ENCODE assay signal across 18 mouse cellular contexts in the genomic region with DNA sequence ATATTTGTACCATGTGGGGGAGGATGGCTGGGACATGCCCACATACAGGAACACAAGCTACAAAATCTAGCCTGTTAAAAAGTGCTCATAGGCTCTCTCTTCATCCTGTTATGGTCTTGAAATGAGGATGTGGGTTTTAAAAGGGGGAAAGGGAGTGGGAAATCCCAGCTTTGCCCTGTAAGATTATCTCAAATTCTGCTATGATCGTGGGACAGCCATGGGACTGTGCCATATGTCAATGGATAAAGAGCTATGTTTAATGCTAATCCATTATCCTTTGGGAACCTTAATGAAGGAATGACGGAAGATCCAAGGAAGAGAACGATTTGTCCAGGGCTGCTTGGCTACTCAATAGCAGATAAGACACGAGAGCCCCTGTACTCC.
A peak's percentile ranks its signal among the peaks of the same experiment; 100 is the strongest.
DNase-seq lines count a peak whose midpoint lies in the region; ATAC-seq and TF ChIP-seq lines count a peak whose summit lies in the region.
"Had no signal": no experiment of that assay in that cellular context is flagged by ENCODE, and none has a peak within 500 bp of the region (broad histone marks: within the 10 kb centered on the region; RNA-seq: fewer than 3 reads in every experiment).

No protein-coding gene starts in this region.

- WGBS in forebrain, embryonic 10.5 days = 82% methylated on average over 4 of the region's 4 CpGs
- WGBS in forebrain, embryonic 11.5 days = 79% methylated on average over 4 of the region's 4 CpGs
- 45% methylated on average over 4 of the region's 4 CpGs for WGBS in midbrain, embryonic 12.5 days

- peaks cover 13% of the 10 kb centered on the region for H3K9me3 ChIP-seq in forebrain, embryonic 10.5 days
- H3K9me3 ChIP-seq in forebrain, embryonic 11.5 days (ENCODE audit: control insufficient read depth, low read length) = peaks cover 4% of the 10 kb centered on the region; the same call in 1 of the 2 replicates
- H3K9me3 ChIP-seq in ES-Bruce4 (replicated peaks; ENCODE audit: control insufficient read depth, insufficient read depth, low read length, poor library complexity, severe bottlenecking) = no peaks in the 10 kb centered on the region
- peaks cover 13% of the 10 kb centered on the region; the same call in 1 of the 2 replicates for H3K9me3 ChIP-seq in midbrain, embryonic 12.5 days
- H3K9me3 ChIP-seq: forebrain, embryonic 15.5 days had no signal

- no peak for TF ChIP-seq EP300 in ES-Bruce4 (IDR thresholded peaks at IDR 0.05; ENCODE audit: insufficient read depth, low read depth, low read length)

- no peak for TF ChIP-seq CTCF in left cerebral cortex, adult 2 months (IDR thresholded peaks at IDR 0.05)
- TF ChIP-seq CTCF in ES-Bruce4 (IDR thresholded peaks at IDR 0.05; ENCODE audit: low read depth, low read length) = no peak

- H3K27me3 ChIP-seq in forebrain, embryonic 10.5 days (ENCODE audit: poor library complexity, severe bottlenecking) = peaks cover 78% of the 10 kb centered on the region
- H3K27me3 ChIP-seq in forebrain, embryonic 11.5 days (ENCODE audit: control insufficient read depth, insufficient read depth, low read length) = peaks cover 15% of the 10 kb centered on the region
- H3K27me3 ChIP-seq in ES-Bruce4 (ENCODE audit: control insufficient read depth, insufficient read depth, low read length, poor library complexity, severe bottlenecking) = no peaks in the 10 kb centered on the region
- peaks cover 88% of the 10 kb centered on the region for H3K27me3 ChIP-seq in midbrain, embryonic 12.5 days

- H3K4me2 ChIP-seq in forebrain, embryonic 11.5 days (ENCODE audit: low read depth, low read length, severe bottlenecking) = no peak overlapping the region
- H3K4me2 ChIP-seq in midbrain, embryonic 12.5 days (replicated peaks) = peak overlapping the region; percentile 37; the same call in 1 of the 2 replicates
- H3K4me2 ChIP-seq: forebrain, embryonic 15.5 days; heart, embryonic 11.5 days had no signal

- no peak for DNase-seq in forebrain, embryonic 10.5 days (ENCODE audit: extremely low spot score, low spot score)
- DNase-seq in forebrain, embryonic 11.5 days (ENCODE audit: low spot score) = no peak
- DNase-seq in left cerebral cortex, adult 2 months (ENCODE audit: extremely low spot score in 1 of 2, low spot score in 2 of 2) = no peak
- no peak for DNase-seq in left cerebral cortex, adult 11 months (ENCODE audit: low spot score)
- no peak for DNase-seq in right cerebral cortex, postnatal 25 days
- no peak for DNase-seq in kidney, adult 18-20 months
- DNase-seq: adrenal gland, postnatal 36 days; cerebellum, adult 18-20 months; cerebellum, postnatal 36 days; heart, postnatal 10 days; left cerebral cortex, postnatal 4 days; liver; lung, postnatal 10 days; thymus, postnatal 36 days had no signal

- no peak for ATAC-seq in forebrain, embryonic 11.5 days (replicated peaks; ENCODE audit: low FRiP score)
- no peak for ATAC-seq in midbrain, embryonic 12.5 days (ENCODE audit: low FRiP score, low read depth)

- H3K9ac ChIP-seq in forebrain, embryonic 11.5 days (ENCODE audit: low read length) = no peak overlapping the region
- no peak overlapping the region for H3K9ac ChIP-seq in ES-Bruce4 (ENCODE audit: low read depth, poor library complexity, severe bottlenecking)
- H3K9ac ChIP-seq in midbrain, embryonic 12.5 days (replicated peaks) = no peak overlapping the region
- H3K9ac ChIP-seq: forebrain, embryonic 15.5 days had no signal

- TF ChIP-seq POLR2A in ES-Bruce4 (IDR thresholded peaks at IDR 0.05; ENCODE audit: insufficient read depth, low read length) = no peak

- H3K27ac ChIP-seq in forebrain, embryonic 10.5 days = 0 out of 2 replicates have a peak overlapping the region, but pooled peaks have one; percentile 15
- no peak overlapping the region for H3K27ac ChIP-seq in forebrain, embryonic 11.5 days (ENCODE audit: low read depth, low read length)
- H3K27ac ChIP-seq in left cerebral cortex, adult 2 months = peak overlapping the region; percentile 59
- peak overlapping the region; percentile 23; the same call in 1 of the 2 replicates for H3K27ac ChIP-seq in ES-Bruce4 (ENCODE audit: insufficient read depth, low read length)
- H3K27ac ChIP-seq in midbrain, embryonic 12.5 days (replicated peaks) = peak overlapping the region; percentile 67
- H3K27ac ChIP-seq: forebrain, embryonic 15.5 days had no signal

- H3K36me3 ChIP-seq in forebrain, embryonic 10.5 days (replicated peaks) = 0 out of 2 replicates have a peak, but pooled peaks cover 3% of the 10 kb centered on the region
- H3K36me3 ChIP-seq in forebrain, embryonic 11.5 days (ENCODE audit: control insufficient read depth, insufficient read depth, low read length) = no peaks in the 10 kb centered on the region
- H3K36me3 ChIP-seq in ES-Bruce4 (ENCODE audit: control insufficient read depth, insufficient read depth, low read length, poor library complexity, severe bottlenecking) = no peaks in the 10 kb centered on the region
- H3K36me3 ChIP-seq in midbrain, embryonic 12.5 days = no peaks in the 10 kb centered on the region
- H3K36me3 ChIP-seq: forebrain, embryonic 15.5 days had no signal

- intact Hi-C loops in left cerebral cortex, adult 2 months (cut with DNase I) = loop anchor here (5.0 kb wide), 1 partner anchor 116 kb away; a partner anchor contains a TSS

- no peak overlapping the region for H3K4me3 ChIP-seq in forebrain, embryonic 10.5 days
- H3K4me3 ChIP-seq in forebrain, embryonic 11.5 days (ENCODE audit: low read depth, low read length) = no peak overlapping the region
- no peak overlapping the region for H3K4me3 ChIP-seq in left cerebral cortex, adult 2 months
- no peak overlapping the region for H3K4me3 ChIP-seq in ES-Bruce4 (ENCODE audit: low read depth, low read length)
- no peak overlapping the region for H3K4me3 ChIP-seq in midbrain, embryonic 12.5 days
- H3K4me3 ChIP-seq: forebrain, embryonic 15.5 days had no signal

- peaks cover 48% of the 10 kb centered on the region for H3K4me1 ChIP-seq in forebrain, embryonic 10.5 days
- peaks cover 9% of the 10 kb centered on the region; the same call in 1 of the 2 replicates for H3K4me1 ChIP-seq in forebrain, embryonic 11.5 days (replicated peaks; ENCODE audit: control insufficient read depth, insufficient read depth, low read length)
- H3K4me1 ChIP-seq in ES-Bruce4 (ENCODE audit: control insufficient read depth, insufficient read depth, low read length) = peaks cover 10% of the 10 kb centered on the region
- H3K4me1 ChIP-seq in midbrain, embryonic 12.5 days = peaks cover 26% of the 10 kb centered on the region
